Mouse (Mus musculus) kidney, postnatal 4 days (tissue): ENCODE measurements around the gene Arhgap24.

Experiments used
- DNase-seq, 2 experiments: peaks; one replicate each; pipeline ENCODE4 v3.0.0; 2021; ENCODE audit warnings: mixed read lengths in 2 of 2

Gene Arhgap24

GRCm38 (mm10) chr5:102591422-102591821, 110.2 kb downstream of the Arhgap24 start:
- no peak for DNase-seq

GRCm38 (mm10) chr5:102593058-102593457, 111.9 kb downstream of the Arhgap24 start:
- DNase-seq = no peak

GRCm38 (mm10) chr5:102599102-102599501, 117.9 kb downstream of the Arhgap24 start:
- no peak for DNase-seq

- DNase-seq = no peak
Observed at GRCm38 (mm10) chr5:102613571-102613970, 132.4 kb downstream of the Arhgap24 start.

- DNase-seq = no peak
Observed at GRCm38 (mm10) chr5:102614081-102614480, 132.9 kb downstream of the Arhgap24 start.

GRCm38 (mm10) chr5:102615249-102615648, 134.1 kb downstream of the Arhgap24 start:
- no peak for DNase-seq

- no peak for DNase-seq
Observed at GRCm38 (mm10) chr5:102621036-102621435, 139.8 kb downstream of the Arhgap24 start.

- no peak for DNase-seq
Observed at GRCm38 (mm10) chr5:102623807-102624435, 142.7 kb downstream of the Arhgap24 start.

GRCm38 (mm10) chr5:102626671-102627070, 145.5 kb downstream of the Arhgap24 start:
- DNase-seq = peak in 1 of 2 experiments; percentile 13

GRCm38 (mm10) chr5:102629362-102629771, 148.2 kb downstream of the Arhgap24 start:
- DNase-seq = peak; percentile 55 to 68

GRCm38 (mm10) chr5:102635591-102635990, 154.4 kb downstream of the Arhgap24 start:
- no peak for DNase-seq

- no peak for DNase-seq
Observed at GRCm38 (mm10) chr5:102639782-102640559, 158.8 kb downstream of the Arhgap24 start.

GRCm38 (mm10) chr5:102643364-102643763, 162.2 kb downstream of the Arhgap24 start:
- DNase-seq = no peak

- DNase-seq = no peak
Observed at GRCm38 (mm10) chr5:102643820-102644219, 162.6 kb downstream of the Arhgap24 start.

- no peak for DNase-seq
Observed at GRCm38 (mm10) chr5:102659061-102659460, 177.9 kb downstream of the Arhgap24 start.

- no peak for DNase-seq
Observed at GRCm38 (mm10) chr5:102664988-102665726, 184.0 kb downstream of the Arhgap24 start.

GRCm38 (mm10) chr5:102666886-102667285, 185.7 kb downstream of the Arhgap24 start:
- no peak for DNase-seq

GRCm38 (mm10) chr5:102667754-102668575, 186.8 kb downstream of the Arhgap24 start:
- no peak for DNase-seq

GRCm38 (mm10) chr5:102670206-102670605, 189.0 kb downstream of the Arhgap24 start:
- DNase-seq = no peak

GRCm38 (mm10) chr5:102670731-102671345, 189.6 kb downstream of the Arhgap24 start:
- DNase-seq = no peak

- no peak for DNase-seq
Observed at GRCm38 (mm10) chr5:102675326-102675725, 194.1 kb downstream of the Arhgap24 start.

- no peak for DNase-seq
Observed at GRCm38 (mm10) chr5:102677176-102677575, 196.0 kb downstream of the Arhgap24 start.
